Mouse (Mus musculus) G1E (cell line): ENCODE measurements at regions not wholly inside any gene's neighbourhood (a gene's known extent, or its start where the extent isn't known, plus 50 kb on each side); places are given as distances from the start of the nearest gene placed in this dataset.

Experiments used
- CTCF ChIP-seq: IDR thresholded peaks from 2 replicates; pipeline ENCODE4 v1.5.1; 2012; ENCODE audit warnings: low read depth, low read length, inconsistent platforms, mixed read lengths
- POLR2AphosphoS5 ChIP-seq: IDR thresholded peaks from 2 replicates; pipeline ENCODE4 v1.6.1; 2012; ENCODE audit warnings: low read depth, low read length, inconsistent platforms; ENCODE audit not compliant: insufficient replicate concordance

DNA sequence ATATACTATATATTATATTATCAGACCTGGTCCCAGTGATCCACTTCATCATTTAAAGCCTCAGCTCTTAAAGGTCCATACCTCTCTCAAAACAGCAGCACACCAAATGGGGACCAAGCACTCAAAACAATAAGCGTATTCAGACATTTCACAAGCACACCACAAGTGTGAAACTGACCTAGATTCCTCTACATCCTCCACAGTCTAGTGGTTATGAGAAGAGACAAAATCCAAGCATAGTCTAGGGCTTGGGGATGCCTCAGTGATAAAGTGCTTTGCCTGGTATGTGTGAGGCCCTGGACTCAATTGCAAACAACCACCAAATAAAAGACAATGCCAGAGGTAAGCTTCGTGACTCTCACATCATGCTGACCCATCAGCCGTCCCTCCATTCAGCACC, 216.0 kb upstream of the Sox9 start:
- TF ChIP-seq CTCF (no peak), POLR2AphosphoS5 (no peak)
